Mouse (Mus musculus) liver, adult 2 months (tissue): ENCODE measurements at regions not wholly inside any gene's neighbourhood (a gene's known extent, or its start where the extent isn't known, plus 50 kb on each side); places are given as distances from the start of the nearest gene placed in this dataset.

Source experiments
- CTCF ChIP-seq: fragments of 200-500 bp; IDR thresholded peaks from 2 replicates; pipeline ENCODE4 v1.5.1; 2011; ENCODE audit warnings: low read depth, low read length, control low read depth
- POLR2A ChIP-seq: fragments of 200-500 bp; IDR thresholded peaks from 2 replicates; pipeline ENCODE4 v1.6.1; 2011; ENCODE audit warnings: low read length, control low read depth; ENCODE audit not compliant: insufficient read depth; ENCODE audit errors: extremely low read depth

DNA sequence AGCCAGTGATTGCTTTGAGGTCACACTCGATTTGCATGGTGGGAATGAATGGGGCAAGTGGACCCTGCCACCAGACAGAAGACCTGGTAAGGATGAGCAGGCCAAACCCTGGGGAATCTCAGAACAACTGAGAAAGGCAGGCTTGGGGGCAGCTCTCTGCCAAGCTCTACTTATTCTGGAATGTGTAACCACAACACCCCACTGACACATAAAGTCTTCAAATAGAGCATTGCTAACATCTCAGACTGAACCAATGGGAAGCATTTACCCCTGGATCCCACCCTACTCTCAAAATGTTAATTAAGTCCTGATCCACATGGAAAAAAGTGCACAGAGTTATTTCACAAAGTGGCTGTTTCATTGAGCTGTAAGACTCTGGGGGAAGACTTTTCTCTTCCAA, 878.5 kb downstream of the Fam19a2 start:
- TF ChIP-seq CTCF (no peak), POLR2A (no peak)
